Mouse (Mus musculus) frontal cortex, postnatal 25 days (tissue): Measurements from ENCODE around the gene Mta2.
"Not testable (repeated sequence)": the region's sequence is repeated elsewhere in the genome, so short reads cannot be mapped to it uniquely, and the experiment has no call there.

ENCODE experiments used
- DNase-seq, 2 experiments: peaks; one replicate each; pipeline ENCODE4 v3.0.0; 2022; ENCODE audit warnings: low spot score in 2 of 2

The Mta2 gene

GRCm38 (mm10) chr19:8941515-8942217, at the start of gene Mta2:
Gene Mta2, plus strand, starts transcription at chr19:8941875.
- peak; percentile 91 to 93 for DNase-seq

DNA sequence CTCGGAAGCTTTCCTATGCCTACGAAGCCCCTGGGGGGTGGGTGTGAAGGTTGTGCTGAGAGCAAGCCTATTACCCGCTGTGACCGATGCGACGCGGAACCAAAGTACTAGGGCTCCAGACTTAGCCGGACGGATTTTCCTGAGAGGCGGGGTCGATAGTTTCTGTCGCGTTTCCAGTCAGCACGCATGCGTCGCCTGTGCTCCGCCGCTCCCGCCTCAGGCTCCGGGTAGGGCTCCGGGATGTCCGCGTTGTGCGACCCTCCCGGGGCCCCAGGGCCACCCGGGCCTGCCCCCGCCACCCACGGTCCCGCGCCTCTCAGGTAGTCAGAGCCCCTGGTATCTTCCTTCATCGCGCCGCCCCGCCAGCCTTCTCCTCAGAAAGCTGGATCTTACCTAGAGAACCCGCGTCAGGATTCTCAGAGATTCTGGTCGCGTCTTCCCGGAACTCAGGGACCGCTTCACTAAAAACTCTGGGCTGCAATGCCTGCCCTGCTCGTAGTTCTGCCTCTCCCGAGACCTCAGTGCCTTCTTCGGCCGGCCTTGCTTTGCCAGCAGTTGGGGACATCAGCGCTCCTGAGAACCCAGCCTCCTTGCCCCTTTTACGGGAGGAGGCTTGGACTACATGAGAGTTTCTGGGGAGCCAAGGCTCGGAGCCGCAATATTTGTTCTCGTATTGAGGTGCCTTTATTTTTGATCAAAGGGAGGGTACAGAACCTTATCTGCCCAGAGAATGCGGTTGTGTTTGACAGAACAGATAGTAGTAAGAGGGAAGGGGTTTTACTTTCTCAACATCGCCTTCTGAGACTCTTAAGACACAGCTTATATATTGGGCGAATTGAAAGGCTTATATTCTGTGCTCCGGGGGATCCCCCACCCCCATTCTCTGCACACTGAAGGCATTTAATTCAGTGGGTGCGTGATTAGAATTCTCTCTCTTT, 48.6 kb upstream of the Mta2 start, which contains the start of gene Ints5:
Gene Ints5, plus strand, starts transcription at position 177 of the 938 bp plus-strand sequence.
- peak; percentile 63 to 83 for DNase-seq

GRCm38 (mm10) chr19:8895397-8895960, 46.2 kb upstream of the Mta2 start:
- no peak for DNase-seq

- not testable (repeated sequence) for DNase-seq
Measured at GRCm38 (mm10) chr19:8896231-8896630, 45.4 kb upstream of the Mta2 start.

DNA sequence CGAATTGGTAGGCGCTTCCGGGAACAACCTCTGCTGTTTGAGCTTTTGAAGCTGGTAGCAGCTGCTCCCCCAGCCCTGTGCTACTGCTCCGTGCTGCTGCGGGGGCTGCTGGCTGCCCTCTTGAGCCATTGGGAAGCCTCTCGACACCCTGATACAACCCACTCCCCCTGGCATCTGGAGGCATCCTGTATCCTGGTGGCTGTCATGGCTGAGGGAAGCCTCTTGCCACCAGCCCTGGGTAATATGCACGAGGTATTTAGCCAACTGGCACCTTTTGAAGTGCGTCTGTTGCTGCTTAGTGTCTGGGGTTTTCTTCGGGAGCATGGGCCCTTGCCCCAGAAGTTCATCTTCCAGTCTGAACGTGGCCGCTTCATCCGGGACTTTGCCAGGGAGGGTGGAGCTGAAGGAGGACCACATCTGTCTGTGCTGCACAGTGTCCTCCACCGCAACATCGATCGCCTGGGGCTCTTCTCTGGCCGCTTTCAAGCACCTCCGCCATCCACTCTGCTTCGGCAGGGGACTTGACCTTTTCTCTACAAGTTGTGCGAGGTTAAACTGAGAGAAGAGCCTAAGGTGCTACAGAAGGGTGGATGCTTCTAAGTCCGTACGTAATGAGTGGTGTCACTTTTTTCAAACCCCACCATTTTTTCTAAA, 44.3 kb upstream of the Mta2 start:
- DNase-seq, result not testable (repeated sequence)

GRCm38 (mm10) chr19:8897865-8898495, 43.7 kb upstream of the Mta2 start, which contains the start of gene Ganab:
Gene Ganab, plus strand, starts transcription at chr19:8898071.
- DNase-seq, result peak; percentile 86 to 96

DNA sequence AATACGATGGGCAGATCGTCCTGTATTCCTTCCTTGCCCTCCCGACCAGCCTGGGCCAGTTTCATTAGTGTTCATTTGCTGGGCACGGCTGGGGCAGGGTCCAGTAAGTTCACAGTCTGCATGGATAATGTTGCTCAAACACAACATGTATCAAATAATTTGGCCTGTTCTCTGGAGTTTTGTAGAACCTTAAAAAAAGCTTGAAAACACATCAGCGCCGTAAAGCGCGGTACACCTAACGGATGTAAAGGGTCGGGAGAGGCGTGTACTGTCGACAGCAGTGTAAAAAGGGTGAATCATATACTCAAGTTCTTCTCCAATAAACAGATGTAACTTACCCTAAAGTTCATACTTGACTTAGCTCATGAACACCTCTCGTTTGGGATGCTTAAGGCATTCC, 43.1 kb upstream of the Mta2 start:
- no peak for DNase-seq

DNA sequence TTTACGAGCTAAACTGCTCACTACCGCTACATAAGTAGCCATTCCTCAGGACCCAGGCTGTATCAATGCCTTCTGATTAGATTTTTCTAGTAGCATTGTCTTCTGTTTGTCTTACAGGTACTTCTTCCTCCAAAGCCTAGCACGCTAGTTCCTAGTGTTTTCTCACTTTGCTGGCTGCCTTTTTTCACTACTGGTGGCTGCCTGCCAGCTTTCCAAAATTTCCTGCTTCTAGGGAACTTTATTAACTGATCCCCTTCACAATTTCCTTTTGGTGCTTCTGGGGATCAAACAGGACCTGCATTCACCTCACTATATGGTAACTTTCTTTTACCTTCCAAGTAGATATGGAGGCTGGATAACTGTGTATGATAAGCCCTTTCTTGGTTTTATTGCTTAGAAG, 42.6 kb upstream of the Mta2 start:
- no peak for DNase-seq

- DNase-seq, result no peak
Measured at GRCm38 (mm10) chr19:8903412-8903811, 38.3 kb upstream of the Mta2 start.

DNA sequence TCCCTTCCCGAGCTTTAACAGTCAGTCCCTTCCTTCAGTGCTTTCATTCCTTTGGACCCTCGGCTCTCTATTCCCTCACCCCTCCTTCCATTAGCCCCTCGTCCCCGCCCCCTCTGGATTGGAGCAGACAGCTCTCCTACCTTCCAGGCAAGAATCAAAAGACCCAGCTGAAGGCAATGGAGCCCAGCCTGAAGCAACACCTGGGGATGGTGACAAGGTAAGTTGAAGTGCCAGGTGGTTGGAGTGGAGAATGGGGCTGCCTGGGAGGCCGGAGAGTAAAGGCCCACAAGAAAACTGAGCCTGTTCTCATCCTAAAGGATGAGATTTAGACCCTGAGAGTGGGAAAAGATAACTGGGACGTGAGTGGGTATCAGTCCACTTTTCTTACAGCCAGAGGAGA, 33.1 kb upstream of the Mta2 start:
- DNase-seq, result no peak

- DNase-seq, result no peak
Measured at GRCm38 (mm10) chr19:8911810-8912209, 29.9 kb upstream of the Mta2 start.

DNA sequence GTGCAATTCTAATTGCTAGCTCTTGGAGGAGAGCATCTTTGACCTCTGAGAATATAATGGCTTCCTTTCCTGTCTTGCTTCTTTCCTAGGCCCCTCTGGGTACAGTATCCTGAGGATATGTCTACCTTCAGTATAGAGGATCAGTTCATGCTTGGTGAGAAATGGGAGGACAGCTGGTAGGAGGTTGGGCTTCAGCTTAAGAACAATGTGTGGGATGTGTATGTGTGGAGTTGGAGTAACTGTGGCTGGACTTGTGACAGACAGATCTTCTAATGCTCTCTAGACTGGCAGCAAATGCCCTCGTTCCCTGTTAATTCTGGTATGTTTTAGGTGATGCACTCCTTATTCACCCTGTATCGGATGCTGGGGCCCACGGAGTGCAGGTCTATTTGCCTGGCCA, 27.5 kb upstream of the Mta2 start:
- DNase-seq, result no peak

- no peak for DNase-seq
Measured at GRCm38 (mm10) chr19:8919000-8919399, 22.7 kb upstream of the Mta2 start.

DNA sequence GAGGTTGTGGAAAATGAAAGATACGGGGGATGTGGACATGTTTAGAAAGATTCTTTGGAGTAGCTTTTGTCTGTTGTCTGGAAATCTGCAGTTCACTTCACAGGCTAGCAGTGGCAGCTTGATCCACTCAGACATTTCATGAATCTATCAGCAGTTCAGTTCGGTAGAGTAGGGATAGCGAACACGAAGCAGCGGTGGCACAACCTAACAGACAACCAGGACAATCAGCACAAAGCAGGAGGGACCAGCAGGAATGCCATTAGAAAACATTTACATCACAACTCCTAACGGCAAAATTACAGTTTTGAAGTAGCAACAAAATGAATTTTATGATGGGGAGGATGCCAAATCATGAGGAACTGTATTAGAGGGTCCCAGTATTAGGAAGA, 22.0 kb upstream of the Mta2 start:
- no peak for DNase-seq

GRCm38 (mm10) chr19:8920073-8920736, 21.5 kb upstream of the Mta2 start, which contains the start of gene B3gat3:
Gene B3gat3, plus strand, starts transcription at chr19:8920374.
- DNase-seq, result peak; percentile 89 to 92

- DNase-seq, result no peak
Measured at GRCm38 (mm10) chr19:8920836-8921291, 20.8 kb upstream of the Mta2 start.

DNA sequence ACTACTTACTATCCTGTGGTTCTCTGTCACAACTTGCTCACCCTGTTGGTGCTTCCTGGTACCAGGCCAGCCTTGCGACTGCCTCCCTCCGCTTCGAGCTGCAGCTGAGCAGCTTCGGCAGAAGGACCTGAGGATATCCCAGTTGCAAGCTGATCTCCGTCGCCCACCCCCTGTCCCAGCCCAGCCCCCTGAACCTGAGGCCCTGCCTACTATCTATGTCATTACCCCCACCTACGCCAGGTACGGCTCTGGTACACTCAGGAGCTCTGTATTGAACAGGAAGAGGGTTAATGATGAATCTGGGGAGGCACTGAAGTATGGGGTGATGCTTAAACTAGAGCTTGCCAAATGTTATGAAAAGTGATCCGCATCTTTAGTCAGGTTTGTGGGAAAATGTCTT, 19.9 kb upstream of the Mta2 start:
- DNase-seq, result no peak

DNA sequence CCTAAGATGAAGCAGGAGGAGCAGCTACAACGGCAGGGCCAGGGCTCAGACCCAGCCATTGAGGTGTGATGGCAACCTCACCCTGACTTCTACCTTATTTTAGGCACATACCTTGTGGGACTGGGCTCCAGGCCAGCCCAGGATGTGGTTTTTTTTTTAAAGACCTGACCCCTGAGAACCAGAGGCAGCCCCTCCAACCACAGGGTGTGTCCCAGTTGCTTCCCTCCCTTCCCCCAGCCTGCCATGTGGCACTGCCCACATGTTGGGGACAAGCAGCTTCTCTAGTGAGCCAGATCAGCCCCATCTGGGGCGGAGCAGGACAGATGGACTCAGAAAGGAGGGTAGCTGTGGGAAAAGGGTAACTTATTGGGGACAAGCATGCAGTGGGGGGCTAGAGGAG, 14.9 kb upstream of the Mta2 start:
- no peak for DNase-seq

- no peak for DNase-seq
Measured at GRCm38 (mm10) chr19:8927891-8928525, 13.7 kb upstream of the Mta2 start.

GRCm38 (mm10) chr19:8928689-8929223, 12.9 kb upstream of the Mta2 start:
- no peak for DNase-seq
